Mouse (Mus musculus) small intestine, adult 2 months (tissue): Measurements from ENCODE around the gene Fzd4. TPM values are rescaled to one million over a fixed set of nuclear protein-coding genes. Genes with fewer than 3 reads are reported as not detected.

ENCODE experiments used
- H3K27ac ChIP-seq: fragments of 200-500 bp; 2 replicates; pipeline ENCODE4 v1.5.1; 2012; ENCODE audit warnings: low read depth, low read length, control low read depth, inconsistent platforms; ENCODE audit not compliant: insufficient read depth
- H3K27me3 ChIP-seq: fragments of 200-500 bp; 2 replicates; pipeline ENCODE4 v1.6.1; 2012; ENCODE audit warnings: mild to moderate bottlenecking, moderate library complexity, low read length, inconsistent platforms; ENCODE audit not compliant: control insufficient read depth, insufficient read depth
- H3K36me3 ChIP-seq: fragments of 200-500 bp; 2 replicates; pipeline ENCODE4 v1.6.1; 2012; ENCODE audit warnings: mild to moderate bottlenecking, low read length, control low read depth, inconsistent platforms; ENCODE audit not compliant: control insufficient read depth, insufficient read depth
- H3K4me1 ChIP-seq: fragments of 200-500 bp; 2 replicates; pipeline ENCODE4 v1.6.1; 2012; ENCODE audit warnings: low read length, inconsistent platforms, mixed read lengths; ENCODE audit not compliant: control insufficient read depth, insufficient read depth, insufficient read length
- H3K4me3 ChIP-seq: fragments of 200-500 bp; 2 replicates; pipeline ENCODE4 v1.5.1; 2012; ENCODE audit warnings: low read depth, mild to moderate bottlenecking, control low read depth, inconsistent platforms, low read length, moderate library complexity
- CTCF ChIP-seq: fragments of 200-500 bp; IDR thresholded peaks from 2 replicates; pipeline ENCODE4 v1.5.1; 2012; ENCODE audit warnings: low read depth, mild to moderate bottlenecking, control low read depth, inconsistent platforms, low read length, moderate library complexity, mixed read lengths; ENCODE audit not compliant: insufficient replicate concordance, insufficient read length; ENCODE audit errors: extremely low read depth
- POLR2A ChIP-seq: fragments of 200-500 bp; IDR thresholded peaks from 2 replicates; pipeline ENCODE4 v1.6.1; 2012; ENCODE audit warnings: low read depth, mild to moderate bottlenecking, control low read depth, inconsistent platforms, low read length, moderate library complexity
- WGBS: fragments of 180-500 bp; shearing (Covaris S2); methylation state at CpG from one replicate; pipeline ENCODE4 v1.1.7; 2018; 5-methylcytosine and 5-hydroxymethylcytosine counted together
- polyA plus RNA-seq: library from polyadenylated mRNA; depleted of rRNA; stranded (reverse); fragments of >200 nt; gene quantifications from 2 replicates; pipeline ENCODE4 v1.2.3, GENCODE M21; 2012

The Fzd4 gene
- polyA plus RNA-seq, 1 experiment = 2.5 TPM

GRCm38 (mm10) chr7:89410294-89410693, 6.1 kb downstream of the Fzd4 start:
- H3K36me3 ChIP-seq = 0 out of 2 replicates have a peak, but pooled peaks cover 7% of the 10 kb centered on the region
- no peak for TF ChIP-seq CTCF
- TF ChIP-seq POLR2A = no peak

GRCm38 (mm10) chr7:89411346-89411745, 7.2 kb downstream of the Fzd4 start:
- H3K27me3 ChIP-seq = no peaks in the 10 kb centered on the region
- H3K27ac ChIP-seq = peak overlapping the region; percentile 59
- 0 out of 2 replicates have a peak, but pooled peaks cover 7% of the 10 kb centered on the region for H3K36me3 ChIP-seq
- WGBS = 24% methylated on average over 3 of the region's 3 CpGs
- H3K4me1 ChIP-seq = peaks cover 21% of the 10 kb centered on the region; the same call in 1 of the 2 replicates
- H3K4me3 ChIP-seq = no peak overlapping the region
- TF ChIP-seq POLR2A (no peak), CTCF (no peak)

More at GRCm38 (mm10) chr7:89410294-89410693, 6.1 kb downstream of the Fzd4 start:
- Histone ChIP-seq H3K4me1 (peaks cover 22% of the 10 kb centered on the region; the same call in 1 of the 2 replicates), H3K27ac (no peak overlapping the region), H3K4me3 (no peak overlapping the region), H3K27me3 (no peaks in the 10 kb centered on the region)
- WGBS = 53% methylated on average over 4 of the region's 4 CpGs

- no peak for TF ChIP-seq POLR2A
- TF ChIP-seq CTCF = no peak
- Histone ChIP-seq H3K27ac (peak overlapping the region; percentile 56; the same call in 1 of the 2 replicates), H3K27me3 (no peaks in the 10 kb centered on the region), H3K4me1 (peaks cover 21% of the 10 kb centered on the region; the same call in 1 of the 2 replicates), H3K36me3 (0 out of 2 replicates have a peak, but pooled peaks cover 6% of the 10 kb centered on the region), H3K4me3 (no peak overlapping the region)
- WGBS = 33% methylated on average over 7 of the region's 7 CpGs
These were observed 7.9 kb downstream of the Fzd4 start for GRCm38 (mm10) chr7:89412094-89412493.

GRCm38 (mm10) chr7:89416027-89416426, 11.9 kb downstream of the Fzd4 start:
- Histone ChIP-seq H3K4me1 (peaks cover 11% of the 10 kb centered on the region; the same call in 1 of the 2 replicates), H3K27me3 (no peaks in the 10 kb centered on the region), H3K36me3 (no peaks in the 10 kb centered on the region), H3K27ac (no peak overlapping the region), H3K4me3 (no peak overlapping the region)
- TF ChIP-seq POLR2A (no peak), CTCF (no peak)
- WGBS = 71% methylated on average over 4 of the region's 4 CpGs

- no peaks in the 10 kb centered on the region for H3K27me3 ChIP-seq
- no peak overlapping the region for H3K4me3 ChIP-seq
- no peaks in the 10 kb centered on the region for H3K36me3 ChIP-seq
- no peak overlapping the region for H3K27ac ChIP-seq
- 74% methylated on average over 2 of the region's 2 CpGs for WGBS
- H3K4me1 ChIP-seq = no peaks in the 10 kb centered on the region
- no peak for TF ChIP-seq CTCF
- no peak for TF ChIP-seq POLR2A
These were observed 13.6 kb downstream of the Fzd4 start for GRCm38 (mm10) chr7:89417707-89418106.

- Histone ChIP-seq H3K27me3 (no peaks in the 10 kb centered on the region), H3K4me3 (no peak overlapping the region), H3K36me3 (no peaks in the 10 kb centered on the region), H3K4me1 (no peaks in the 10 kb centered on the region), H3K27ac (no peak overlapping the region)
- 77% methylated on average over 8 of the region's 8 CpGs for WGBS
- no peak for TF ChIP-seq POLR2A
- no peak for TF ChIP-seq CTCF
These were observed 14.0 kb downstream of the Fzd4 start for GRCm38 (mm10) chr7:89418127-89418653.

- no peak overlapping the region for H3K4me3 ChIP-seq
- no peaks in the 10 kb centered on the region for H3K36me3 ChIP-seq
- WGBS = 54% methylated on average over 3 of the region's 3 CpGs
- peaks cover 4% of the 10 kb centered on the region; the same call in 1 of the 2 replicates for H3K4me1 ChIP-seq
- H3K27ac ChIP-seq = no peak overlapping the region
- no peak for TF ChIP-seq CTCF
- no peak for TF ChIP-seq POLR2A
- no peaks in the 10 kb centered on the region for H3K27me3 ChIP-seq
These were observed 14.9 kb downstream of the Fzd4 start for GRCm38 (mm10) chr7:89418917-89419679.
